Mouse (Mus musculus): ENCODE results near the gene Hk2.
"Not testable (repeated sequence)": the region's sequence is repeated elsewhere in the genome, so short reads cannot be mapped to it uniquely, and the experiment has no call there.

Hk2 gene

DNA sequence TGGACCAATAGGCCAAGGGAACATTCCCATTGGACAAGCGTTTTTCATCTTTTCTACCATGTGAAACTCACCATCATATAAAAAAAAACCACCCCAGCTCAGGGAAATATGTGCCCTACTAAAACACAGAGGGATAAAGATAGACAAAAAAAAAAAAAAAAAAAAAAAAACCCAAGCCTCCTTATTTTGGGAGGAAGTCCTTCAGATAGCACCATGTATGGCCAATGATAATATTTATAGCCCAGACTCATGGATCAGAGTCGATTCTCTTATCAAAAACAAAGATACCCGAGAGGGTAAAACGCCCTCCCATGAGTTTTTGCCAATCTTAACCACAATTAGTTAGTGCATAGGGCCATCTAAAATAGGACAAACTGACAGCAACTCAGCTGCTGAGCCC is 84.8 kb downstream of the Hk2 start:
- DNase-seq (ENCODE audit: low read depth, low spot score) = no peak

DNA sequence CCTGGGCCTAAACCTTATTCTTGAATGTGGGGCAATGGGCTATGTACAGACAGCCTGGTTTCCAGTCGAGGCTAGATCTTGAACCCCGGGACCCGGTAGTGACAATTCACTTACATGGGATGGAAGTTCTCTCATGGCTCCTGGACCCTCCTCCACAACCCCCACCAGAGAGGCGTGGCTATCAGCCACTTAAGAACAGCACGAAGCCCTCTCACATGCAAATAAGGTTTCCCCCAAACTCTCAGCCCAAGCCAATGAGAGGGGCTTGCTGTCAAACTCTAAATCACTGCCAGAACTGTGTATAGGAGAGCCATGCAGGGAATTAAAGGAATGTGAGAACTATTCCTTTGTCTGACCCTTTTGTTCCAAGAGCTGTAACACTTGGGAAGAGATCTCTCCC is 85.7 kb downstream of the Hk2 start:
- not testable (repeated sequence) for DNase-seq (ENCODE audit: low read depth, low spot score)

DNA sequence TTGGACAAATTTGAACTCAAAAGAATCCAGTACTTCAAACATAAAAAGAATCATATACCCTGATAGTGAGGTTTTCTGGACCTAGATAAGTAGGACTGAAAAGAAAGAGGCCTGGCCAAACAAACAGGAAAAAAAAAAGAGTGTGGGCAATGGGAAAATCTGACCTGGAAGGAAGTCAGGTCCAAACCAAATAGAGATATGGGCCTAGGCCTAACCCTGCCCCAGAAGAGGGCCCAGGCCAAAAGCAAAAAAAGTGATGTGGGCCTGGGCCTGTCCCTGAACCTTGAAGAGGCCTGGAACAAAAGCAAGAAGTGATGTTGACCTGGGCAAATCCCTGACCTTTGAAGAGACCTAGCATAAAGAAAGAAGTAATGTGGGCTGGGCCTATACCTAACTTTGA is 90.1 kb downstream of the Hk2 start:
- DNase-seq (ENCODE audit: low read depth, low spot score) = no peak

DNA sequence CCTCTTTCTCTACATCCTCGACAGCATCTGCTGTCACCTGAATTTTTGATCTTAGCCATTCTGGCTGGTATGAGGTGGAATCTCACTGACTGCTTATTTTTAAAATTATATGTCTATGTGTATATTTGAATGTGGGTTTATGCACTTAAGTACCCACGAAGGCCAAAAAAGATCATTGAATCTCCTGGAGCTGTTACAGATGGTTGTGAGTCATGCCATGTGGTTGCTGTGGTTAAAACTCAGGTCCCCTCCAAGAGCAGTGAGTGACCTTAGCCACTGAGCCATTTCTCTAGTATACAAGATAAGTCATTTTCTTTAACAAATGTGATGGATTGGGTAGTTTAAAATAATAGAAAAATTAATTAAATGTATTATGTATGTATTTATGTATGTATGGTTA is 95.0 kb downstream of the Hk2 start:
- DNase-seq (ENCODE audit: low read depth, low spot score) = not testable (repeated sequence)

DNA sequence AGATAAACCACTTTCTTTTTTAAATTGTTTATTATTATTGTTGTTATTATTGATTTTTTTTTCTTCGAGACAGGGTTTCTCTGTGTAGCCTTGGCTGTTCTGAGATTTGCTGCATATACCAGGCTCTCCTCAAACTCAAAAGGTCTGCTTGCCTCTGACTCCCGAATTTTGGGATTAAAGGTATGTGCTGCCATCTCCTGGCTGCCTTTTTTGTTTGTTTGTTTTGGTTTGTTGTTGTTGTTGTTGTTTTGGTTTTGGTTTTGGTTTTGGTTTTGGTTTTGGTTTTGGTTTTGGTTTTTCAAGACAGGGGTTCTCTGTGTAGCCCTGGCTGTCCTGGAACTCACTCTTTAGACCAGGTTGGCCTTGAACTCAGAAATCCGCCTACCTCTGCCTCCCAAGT is 96.6 kb downstream of the Hk2 start:
- DNase-seq (ENCODE audit: low read depth, low spot score) = not testable (repeated sequence)

Measured in brain, embryonic 18.5 days (tissue).